Mouse (Mus musculus) MEL (cell line): Measurements from ENCODE around the gene Nck2. TPM values are rescaled to one million over a fixed set of nuclear protein-coding genes. Genes with fewer than 3 reads are reported as not detected.

ENCODE experiments used
- DNase-seq: peaks from one replicate; pipeline ENCODE4 v3.0.0; 2011; ENCODE audit warnings: low read depth, low spot score
- H3K27ac ChIP-seq: 2 replicates; pipeline ENCODE4 v1.5.1; 2012; ENCODE audit warnings: low read depth, mild to moderate bottlenecking, control low read depth, low read length, moderate library complexity; ENCODE audit not compliant: control insufficient read depth
- H3K27me3 ChIP-seq, 2 experiments: fragments of 150-350 bp in 1 of 2; sonication (generic) in 1 of 2; 2 replicates each; pipeline ENCODE4 v1.6.1; 2012; ENCODE audit warnings: low read length in 2 of 2, mild to moderate bottlenecking in 2 of 2, improper control_type of control experiment in 1 of 2, moderate library complexity in 1 of 2; ENCODE audit not compliant: insufficient read depth in 2 of 2, control insufficient read depth in 1 of 2
- H3K36me3 ChIP-seq, 2 experiments: 2 replicates each; pipeline ENCODE4 v1.6.1; 2012 to 2014; ENCODE audit warnings: low read length in 2 of 2, improper control_type of control experiment in 1 of 2, inconsistent platforms in 1 of 2, mild to moderate bottlenecking in 1 of 2; ENCODE audit not compliant: insufficient read depth in 2 of 2, control insufficient read depth in 1 of 2
- H3K4me1 ChIP-seq, 2 experiments: fragments of 150-350 bp in 1 of 2; sonication (generic) in 1 of 2; 2 replicates each; pipeline ENCODE4 v1.6.1; 2012; ENCODE audit warnings: low read length in 2 of 2, improper control_type of control experiment in 1 of 2, mild to moderate bottlenecking in 1 of 2; ENCODE audit not compliant: insufficient read depth in 2 of 2, control insufficient read depth in 1 of 2
- H3K4me3 ChIP-seq, 2 experiments: fragments of 150-350 bp in 1 of 2; sonication (generic) in 1 of 2; 2 replicates each; pipeline ENCODE4 v1.5.1; 2012; ENCODE audit warnings: low read depth in 2 of 2, low read length in 2 of 2, mild to moderate bottlenecking in 2 of 2, moderate library complexity in 2 of 2, control low read depth in 1 of 2, improper control_type of control experiment in 1 of 2; ENCODE audit not compliant: control insufficient read depth in 1 of 2, insufficient read depth in 1 of 2
- H3K79me2 ChIP-seq: 2 replicates; pipeline ENCODE4 v1.6.1; 2012; ENCODE audit warnings: mild to moderate bottlenecking, low read length, moderate library complexity; ENCODE audit not compliant: control insufficient read depth, poor library complexity, insufficient read depth
- H3K9ac ChIP-seq: 2 replicates; pipeline ENCODE4 v1.6.1; 2012; ENCODE audit warnings: low read depth, mild to moderate bottlenecking, control low read depth, low read length, moderate library complexity; ENCODE audit not compliant: control insufficient read depth, poor library complexity, severe bottlenecking
- H3K9me3 ChIP-seq: fragments of 150-350 bp; sonication (generic); replicated peaks from 2 replicates; pipeline ENCODE4 v1.6.1; 2012; ENCODE audit warnings: mild to moderate bottlenecking, low read length, improper control_type of control experiment, moderate library complexity; ENCODE audit not compliant: insufficient read depth
- CTCF ChIP-seq, 3 experiments: IDR thresholded peaks in 2 of 3; conservative IDR thresholded peaks in 1 of 3; 2 replicates each; pipeline ENCODE4 v1.5.1; 2011 to 2012; ENCODE audit warnings: low read length in 3 of 3, low read depth in 2 of 3, mild to moderate bottlenecking in 2 of 3, improper control_type of control experiment in 1 of 3, inconsistent platforms in 1 of 3, mixed read lengths in 1 of 3, moderate library complexity in 1 of 3; ENCODE audit not compliant: control insufficient read depth in 1 of 3, insufficient read depth in 1 of 3, poor library complexity in 1 of 3, severe bottlenecking in 1 of 3
- E2F4 ChIP-seq: IDR thresholded peaks from 2 replicates; pipeline ENCODE4 v1.6.1; 2011; ENCODE audit warnings: low read depth, low read length, improper control_type of control experiment, borderline replicate concordance
- ETS1 ChIP-seq: IDR thresholded peaks from 2 replicates; pipeline ENCODE4 v1.6.1; 2012; ENCODE audit warnings: low read depth, mild to moderate bottlenecking, inconsistent platforms, low read length, improper control_type of control experiment, moderate library complexity
- GABPA ChIP-seq: IDR thresholded peaks from 2 replicates; pipeline ENCODE4 v1.6.1; 2012; ENCODE audit warnings: low read depth, mild to moderate bottlenecking, inconsistent platforms, low read length, improper control_type of control experiment, moderate library complexity
- GATA1 ChIP-seq: IDR thresholded peaks from 2 replicates; pipeline ENCODE4 v1.6.1; 2011; ENCODE audit warnings: low read depth, low read length, improper control_type of control experiment
- HCFC1 ChIP-seq: IDR thresholded peaks from 2 replicates; pipeline ENCODE4 v1.6.1; 2012; ENCODE audit warnings: low read depth, mild to moderate bottlenecking, inconsistent platforms, low read length, improper control_type of control experiment, moderate library complexity
- MEF2A ChIP-seq: IDR thresholded peaks from 2 replicates; pipeline ENCODE4 v1.6.1; 2014; ENCODE audit warnings: low read depth, mild to moderate bottlenecking, inconsistent platforms, low read length, improper control_type of control experiment; ENCODE audit not compliant: poor library complexity, insufficient replicate concordance, severe bottlenecking; ENCODE audit errors: extremely low read depth
- NELFE ChIP-seq: IDR thresholded peaks from 2 replicates; pipeline ENCODE4 v1.6.1; 2011; ENCODE audit warnings: low read depth, low read length, improper control_type of control experiment
- NRF1 ChIP-seq: IDR thresholded peaks from 2 replicates; pipeline ENCODE4 v1.6.1; 2014; ENCODE audit warnings: low read depth, mild to moderate bottlenecking, inconsistent platforms, low read length, improper control_type of control experiment, moderate library complexity; ENCODE audit not compliant: poor library complexity, insufficient read depth, severe bottlenecking
- POLR2AphosphoS2 ChIP-seq: IDR thresholded peaks from 2 replicates; pipeline ENCODE4 v1.6.1; 2011; ENCODE audit warnings: low read length, improper control_type of control experiment
- RAD21 ChIP-seq: IDR thresholded peaks from 2 replicates; pipeline ENCODE4 v1.6.1; 2011; ENCODE audit warnings: mild to moderate bottlenecking, low read depth, low read length, improper control_type of control experiment
- RCOR1 ChIP-seq: IDR thresholded peaks from 2 replicates; pipeline ENCODE4 v1.6.1; 2012; ENCODE audit warnings: low read depth, mild to moderate bottlenecking, inconsistent platforms, low read length, improper control_type of control experiment
- SIN3A ChIP-seq: IDR thresholded peaks from 2 replicates; pipeline ENCODE4 v1.6.1; 2012; ENCODE audit warnings: low read length, improper control_type of control experiment, inconsistent platforms
- ZKSCAN1 ChIP-seq: IDR thresholded peaks from 2 replicates; pipeline ENCODE4 v1.6.1; 2012; ENCODE audit warnings: low read depth, mild to moderate bottlenecking, inconsistent platforms, low read length, improper control_type of control experiment, moderate library complexity
- ZMIZ1 ChIP-seq: IDR thresholded peaks from 2 replicates; pipeline ENCODE4 v1.6.1; 2012; ENCODE audit warnings: low read depth, mild to moderate bottlenecking, inconsistent platforms, low read length, improper control_type of control experiment, moderate library complexity
- polyA plus RNA-seq, 2 experiments: library from polyadenylated mRNA; stranded (reverse) in 1 of 2; unstranded in 1 of 2; fragments of >175 nt in 1 of 2; fragments of >200 nt in 1 of 2; gene quantifications; 2 replicates each; pipeline versions ENCODE4 v1.2.1 to v1.2.4; 2012; ENCODE audit warnings: low replicate concordance in 2 of 2, low read depth in 1 of 2; ENCODE audit not compliant: insufficient read length in 2 of 2, insufficient read depth in 1 of 2, missing spikeins in 1 of 2
- total RNA-seq: library from RNA; depleted of rRNA; stranded (reverse); fragments of 300-350 nt; gene quantifications from 2 replicates; pipeline ENCODE4 v1.2.3, GENCODE M21; 2012

The Nck2 gene
- total and polyA plus RNA-seq, 3 experiments = 9.4 to 12.4 TPM; not detected in 1

DNA sequence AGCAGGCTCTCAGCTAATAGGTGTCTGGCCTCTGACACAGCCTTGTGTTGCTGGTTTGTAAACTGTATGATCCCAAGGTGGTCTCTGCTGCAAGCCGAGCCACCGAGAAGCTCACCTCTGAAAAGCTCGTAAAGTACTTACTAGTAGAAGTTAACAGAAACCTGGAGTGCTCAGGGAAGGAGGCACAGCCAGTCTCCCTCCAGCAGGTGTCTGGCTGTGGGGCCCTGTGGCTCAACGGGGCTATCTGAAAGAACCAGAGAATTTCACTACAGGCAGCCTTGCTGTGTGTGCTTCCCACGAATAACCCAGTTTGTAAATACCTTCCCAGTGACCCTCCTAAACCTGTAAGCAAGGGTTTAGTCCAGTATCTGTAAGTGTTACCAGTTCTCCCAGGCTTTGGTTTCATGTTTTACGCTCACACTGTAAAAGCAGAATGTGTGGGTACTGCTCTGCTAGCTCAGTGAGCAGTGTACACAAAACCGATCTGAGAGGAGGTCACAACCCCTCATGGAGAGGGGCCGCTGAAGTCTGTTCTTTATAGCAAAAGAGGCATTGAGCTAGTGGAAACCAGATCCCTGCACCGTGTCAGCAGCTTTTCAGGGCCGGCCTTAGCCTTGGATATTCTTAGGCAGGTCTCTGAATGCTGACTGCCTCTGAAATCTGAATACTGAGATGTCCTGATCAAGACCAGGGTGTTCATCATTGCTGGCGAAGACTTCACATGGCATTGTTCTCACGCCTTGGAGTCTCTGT, 111.0 kb downstream of the Nck2 start:
- Histone ChIP-seq H3K27ac (no peak overlapping the region), H3K4me3 (no peak overlapping the region), H3K4me1 (peaks cover 11 to 13% of the 10 kb centered on the region in 2 experiments), H3K36me3 (peaks cover 0 to 13% of the 10 kb centered on the region in 2 experiments; a peak in 2 of 4 replicates), H3K9ac (no peak overlapping the region), H3K79me2 (no peaks in the 10 kb centered on the region), H3K27me3 (no peaks in the 10 kb centered on the region), H3K9me3 (no peaks in the 10 kb centered on the region)
- TF ChIP-seq ETS1 (no peak), NELFE (no peak), HCFC1 (no peak), RCOR1 (no peak), ZMIZ1 (no peak), GABPA (no peak), NRF1 (no peak), ZKSCAN1 (no peak), MEF2A (no peak), SIN3A (no peak), E2F4 (no peak), POLR2AphosphoS2 (no peak), RAD21 (no peak)
- DNase-seq = no peak

DNA sequence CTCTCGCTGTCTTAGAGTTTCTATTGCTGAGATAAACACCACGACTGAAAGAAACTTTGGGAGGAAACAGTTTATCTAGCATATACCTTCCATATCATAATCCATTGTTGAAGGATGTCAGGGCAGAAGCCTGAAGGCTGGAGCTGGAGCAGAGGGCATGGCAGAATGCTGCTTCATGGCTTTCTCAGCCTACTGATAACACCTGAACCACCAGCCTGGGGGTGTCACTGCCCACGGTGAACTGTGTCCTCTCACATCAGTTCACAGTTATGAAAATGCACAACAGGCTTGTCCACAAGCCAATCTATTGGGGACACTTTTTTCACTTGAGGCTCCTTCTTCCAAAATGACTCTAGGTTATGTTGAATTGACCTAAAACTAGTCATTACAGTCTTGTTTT, 114.0 kb downstream of the Nck2 start:
- H3K36me3 ChIP-seq = peaks cover 0 to 20% of the 10 kb centered on the region in 2 experiments; a peak in 2 of 4 replicates
- 0 out of 2 replicates have a peak, but pooled peaks have one; percentile 10 for TF ChIP-seq GATA1
- TF ChIP-seq CTCF (IDR thresholded peaks at IDR 0.05 in 2 of 3, conservative IDR thresholded peaks at IDR 0.05 in 1 of 3; ENCODE audit: control insufficient read depth in 1 of 3, insufficient read depth in 1 of 3, low read depth in 2 of 3, low read length in 3 of 3, poor library complexity in 1 of 3, severe bottlenecking in 1 of 3) = no peak
- H3K79me2 ChIP-seq = no peaks in the 10 kb centered on the region
- H3K27ac ChIP-seq = no peak overlapping the region
- no peak overlapping the region for H3K9ac ChIP-seq
- no peaks in the 10 kb centered on the region for H3K27me3 ChIP-seq
- peaks cover 16 to 17% of the 10 kb centered on the region in 2 experiments for H3K4me1 ChIP-seq
- H3K9me3 ChIP-seq = no peaks in the 10 kb centered on the region
- DNase-seq = no peak
- H3K4me3 ChIP-seq = no peak overlapping the region
